Mouse (Mus musculus) layer of hippocampus, adult 11-12 months (tissue): Measurements from ENCODE around the gene Nlk.
"Not testable (repeated sequence)": the region's sequence is repeated elsewhere in the genome, so short reads cannot be mapped to it uniquely, and the experiment has no call there.

Source experiments
- DNase-seq: peaks from one replicate; pipeline ENCODE4 v3.0.0; 2022; ENCODE audit warnings: low spot score

The Nlk gene

DNA sequence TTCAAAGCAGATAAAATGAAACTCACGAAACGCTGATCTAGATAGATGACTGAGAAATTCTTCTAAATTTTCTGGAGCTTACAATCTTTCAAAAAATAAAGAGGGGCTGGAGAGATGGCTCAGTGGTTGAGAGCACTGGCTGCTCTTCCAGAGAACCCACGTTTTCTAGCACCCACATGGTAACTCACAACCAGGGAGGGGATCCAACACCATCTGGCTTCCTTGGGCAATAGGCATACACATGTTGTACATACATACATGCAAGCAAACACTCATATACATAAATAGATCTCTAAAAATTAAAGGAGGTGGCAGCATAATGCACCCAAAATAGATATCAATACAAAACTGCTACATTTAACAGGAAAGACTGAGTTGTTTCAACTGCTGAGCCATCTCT, 16.1 kb downstream of the Nlk start:
- peak; percentile 55 for DNase-seq

DNA sequence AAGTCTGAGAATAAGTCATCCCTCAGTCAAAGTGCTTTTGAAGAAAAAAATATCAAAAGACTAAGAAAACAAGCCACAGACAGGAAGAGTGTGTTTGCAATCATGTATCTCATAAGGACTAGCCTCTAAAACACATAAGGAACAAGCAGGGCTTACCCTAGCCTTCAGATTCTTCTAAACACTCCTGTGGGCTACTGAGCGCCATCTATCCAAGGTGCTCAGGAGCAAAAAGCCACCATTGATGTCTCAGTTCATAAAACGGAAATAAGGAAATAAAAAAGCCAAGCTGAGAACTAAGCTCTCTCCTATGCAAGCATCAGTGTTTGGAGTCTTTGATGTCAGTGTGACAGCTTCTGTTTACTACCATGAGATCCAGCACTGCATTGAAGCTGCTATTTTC, 18.4 kb downstream of the Nlk start:
- DNase-seq: no peak

DNA sequence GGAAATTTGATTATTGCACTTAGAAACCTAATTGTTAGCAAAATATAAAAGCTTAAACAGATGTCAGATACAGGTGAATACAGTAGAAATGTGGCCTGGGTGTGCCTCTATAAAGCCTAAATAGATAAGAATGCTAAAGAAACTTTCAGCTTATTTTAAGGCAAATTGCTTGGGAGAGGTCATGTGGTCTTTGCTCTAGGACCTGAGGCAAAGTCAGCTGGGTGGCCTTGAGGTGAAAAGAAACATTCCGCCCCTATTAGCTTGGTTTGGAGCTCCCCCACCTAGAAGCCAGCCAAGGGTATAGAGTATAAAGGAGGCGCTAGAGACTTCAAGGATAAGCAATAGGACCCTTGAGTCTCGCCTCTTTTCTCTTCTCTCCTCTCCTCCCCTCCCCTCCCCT, 28.5 kb downstream of the Nlk start:
- DNase-seq: no peak

- DNase-seq: no peak
These were observed 32.3 kb downstream of the Nlk start for GRCm38 (mm10) chr11:78664853-78665252.

DNA sequence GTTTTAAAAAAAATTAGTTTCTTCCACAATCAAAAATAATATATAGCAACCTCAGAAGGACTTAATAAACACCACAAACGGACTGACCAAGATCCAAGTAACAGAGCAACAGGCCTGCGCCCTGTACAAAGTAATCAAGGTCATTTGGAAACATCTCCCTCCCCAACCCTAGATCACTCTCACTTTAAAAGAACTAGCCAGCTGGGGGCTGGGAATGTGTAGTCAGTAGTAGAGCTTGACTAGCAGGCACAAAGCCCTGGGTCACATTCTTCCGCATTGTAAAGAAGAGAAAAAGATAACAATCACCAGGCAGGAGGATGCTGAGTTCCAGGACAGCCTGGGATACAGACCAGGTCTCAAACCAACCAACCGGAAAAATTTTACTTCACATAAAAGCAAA, 33.3 kb downstream of the Nlk start:
- no peak for DNase-seq

- DNase-seq: no peak
These were observed 48.0 kb downstream of the Nlk start for GRCm38 (mm10) chr11:78649143-78649542.

DNA sequence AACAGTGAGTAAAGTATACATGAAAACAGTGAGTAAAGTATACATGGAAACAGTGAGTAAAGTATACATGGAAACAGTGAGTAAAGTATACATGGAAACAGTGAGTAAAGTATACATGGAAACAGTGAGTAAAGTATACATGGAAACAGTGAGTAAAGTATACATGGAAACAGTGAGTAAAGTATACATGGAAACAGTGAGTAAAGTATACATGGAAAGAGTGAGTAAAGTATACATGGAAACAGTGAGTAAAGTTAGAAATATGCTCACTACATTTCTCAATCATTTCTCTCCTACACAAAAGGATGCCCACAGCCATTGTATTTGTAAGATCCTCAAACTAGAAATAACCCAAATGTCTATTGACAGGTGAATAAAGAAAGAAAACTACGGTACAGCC, 48.8 kb downstream of the Nlk start:
- DNase-seq: not testable (repeated sequence)

- DNase-seq: no peak
These were observed 53.4 kb downstream of the Nlk start for GRCm38 (mm10) chr11:78643746-78644145.

DNA sequence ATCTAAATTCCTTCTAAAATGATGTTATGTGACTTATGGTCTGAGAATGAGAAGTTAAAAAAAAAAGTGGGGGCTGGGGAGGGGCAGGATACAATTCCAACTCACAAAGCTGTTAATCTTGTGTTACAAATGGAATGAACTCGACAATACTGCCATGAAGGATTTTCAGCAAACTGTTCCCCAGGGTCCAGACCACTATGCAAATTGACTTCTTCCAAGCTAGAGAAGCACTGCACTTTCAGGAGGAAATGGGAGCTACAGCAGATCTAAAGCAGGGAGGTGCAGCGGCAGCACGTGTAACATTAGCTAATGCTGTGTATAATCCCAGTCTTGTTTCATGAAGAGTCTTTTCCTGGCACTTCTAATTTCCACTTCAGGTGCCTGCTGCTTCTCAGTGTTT, 55.0 kb downstream of the Nlk start:
- no peak for DNase-seq

DNA sequence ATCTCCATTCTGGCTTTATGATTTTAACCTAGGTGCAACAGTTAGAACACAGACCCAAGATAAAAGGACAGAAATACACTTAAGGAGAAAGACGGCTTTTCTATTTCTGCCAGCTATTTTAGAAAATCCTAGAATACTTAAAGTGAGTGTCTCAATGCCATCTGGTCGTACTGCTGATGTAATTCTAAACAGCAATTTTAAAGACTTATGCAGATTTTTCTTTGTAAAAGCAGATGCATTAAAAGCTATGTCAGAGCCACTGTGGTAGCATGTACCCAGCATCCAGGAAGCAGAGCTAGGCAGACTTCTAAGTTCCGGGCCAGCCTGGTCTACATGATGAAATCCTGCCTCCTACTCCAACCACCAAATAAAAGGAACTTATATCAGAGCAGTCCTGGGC, 56.1 kb downstream of the Nlk start:
- DNase-seq: no peak

DNA sequence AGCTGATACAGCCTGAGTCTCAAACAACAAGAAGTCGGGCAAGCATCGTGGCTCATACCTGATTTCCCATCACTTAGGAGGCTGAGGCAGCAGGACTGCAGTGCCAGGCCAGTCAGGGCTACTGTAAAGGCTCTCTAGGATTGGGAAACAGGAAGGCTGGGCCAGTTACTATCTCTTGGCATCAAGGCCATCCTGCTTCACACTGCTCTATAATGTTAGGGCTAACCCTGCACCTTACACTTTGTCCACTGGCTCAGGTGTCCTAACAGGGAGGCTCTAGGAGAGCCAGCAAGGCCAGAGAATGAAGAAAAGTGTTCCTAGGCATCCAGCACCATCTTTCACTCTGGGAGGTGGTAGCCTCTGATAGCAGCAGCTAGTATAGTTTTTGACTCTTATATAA, 64.4 kb downstream of the Nlk start:
- no peak for DNase-seq

DNA sequence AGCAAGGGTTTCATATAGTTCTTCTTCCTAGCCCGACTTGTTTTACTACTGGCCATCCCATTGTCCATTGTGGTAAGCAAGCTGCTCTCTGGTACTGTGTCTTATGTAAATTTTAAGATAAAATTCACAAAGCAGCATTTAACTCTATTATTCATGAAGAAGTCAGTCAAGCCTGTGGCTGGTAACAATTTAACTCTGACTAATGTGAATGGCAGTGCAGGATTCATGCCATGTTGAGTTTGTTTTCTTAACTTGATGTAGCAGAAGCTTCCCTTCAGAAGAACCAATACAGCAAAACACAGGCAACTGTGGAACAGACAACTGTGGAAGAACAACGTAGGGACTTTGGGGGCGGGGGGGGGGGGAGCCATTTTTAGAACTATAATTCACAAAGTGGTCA, 68.3 kb downstream of the Nlk start:
- DNase-seq: no peak

- no peak for DNase-seq
These were observed 72.8 kb downstream of the Nlk start for GRCm38 (mm10) chr11:78624377-78624776.

GRCm38 (mm10) chr11:78621926-78622325, 75.2 kb downstream of the Nlk start:
- DNase-seq: no peak

GRCm38 (mm10) chr11:78620179-78620578, 77.0 kb downstream of the Nlk start:
- DNase-seq: no peak

GRCm38 (mm10) chr11:78611273-78611672, 85.9 kb downstream of the Nlk start:
- no peak for DNase-seq

GRCm38 (mm10) chr11:78609657-78610056, 87.5 kb downstream of the Nlk start:
- DNase-seq: no peak

DNA sequence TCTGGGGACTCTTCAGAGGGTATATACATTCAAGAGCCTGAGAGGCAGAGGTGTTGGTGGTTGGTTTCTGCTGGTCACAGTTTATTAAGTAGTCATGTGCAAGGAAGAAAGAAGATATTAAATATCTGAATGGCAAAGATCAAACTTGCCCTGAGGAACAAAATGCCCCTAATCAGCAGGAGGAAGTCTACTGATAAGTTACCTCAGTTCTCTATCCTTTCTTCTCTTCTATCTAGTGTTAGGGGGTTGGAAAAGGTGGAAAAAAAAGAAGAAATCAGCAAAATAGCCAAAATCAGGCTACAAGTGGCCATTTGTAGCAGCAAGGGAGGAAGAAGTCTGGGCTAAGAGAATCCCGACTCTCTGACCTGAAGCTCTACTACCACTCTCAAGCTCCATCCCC, 92.3 kb downstream of the Nlk start:
- no peak for DNase-seq

DNA sequence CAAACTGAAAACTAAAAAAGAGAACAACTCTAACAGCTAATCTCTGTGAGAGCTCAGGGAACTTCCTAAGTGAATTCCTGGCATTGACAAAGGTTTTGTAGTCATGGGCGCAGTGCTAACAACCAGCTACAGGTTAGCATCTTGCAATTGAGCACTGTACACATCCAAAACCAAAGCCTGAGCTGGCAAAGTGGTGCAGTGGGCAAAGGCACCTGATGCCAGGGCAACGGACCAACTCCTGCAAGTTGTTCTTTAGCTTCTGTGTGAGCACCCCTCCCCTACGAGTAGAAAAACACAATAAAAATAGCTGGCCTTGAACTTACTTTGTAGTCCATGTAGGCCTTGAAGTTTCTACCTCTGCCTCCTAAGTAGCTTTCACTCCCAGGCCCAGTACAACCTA, 94.4 kb downstream of the Nlk start:
- no peak for DNase-seq

- no peak for DNase-seq
These were observed 96.1 kb downstream of the Nlk start for GRCm38 (mm10) chr11:78600926-78601590.

DNA sequence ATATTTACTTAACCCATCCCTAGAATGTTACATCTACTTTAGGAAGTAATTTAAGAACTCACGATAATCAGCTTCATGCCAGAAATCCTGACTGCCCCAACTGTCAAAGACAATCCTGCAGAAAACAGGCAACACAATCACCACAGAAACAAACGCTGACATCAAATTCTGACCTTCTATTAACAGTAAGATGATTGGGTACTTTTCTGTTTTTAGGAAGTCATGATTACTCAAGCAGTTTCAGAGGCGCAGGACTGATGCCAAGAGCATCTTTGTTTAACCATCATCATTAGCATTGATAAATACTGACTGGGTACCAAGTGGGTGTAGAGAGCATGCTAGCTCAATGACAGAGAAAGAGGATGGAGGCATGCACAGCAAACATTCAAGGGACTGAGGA, 96.7 kb downstream of the Nlk start:
- DNase-seq: peak; percentile 48

GRCm38 (mm10) chr11:78600051-78600450, 97.1 kb downstream of the Nlk start:
- DNase-seq: no peak

GRCm38 (mm10) chr11:78598763-78599415, 98.3 kb downstream of the Nlk start:
- no peak for DNase-seq

GRCm38 (mm10) chr11:78596750-78597149, 100.4 kb downstream of the Nlk start:
- DNase-seq: no peak
